16 mouse cellular contexts compared by ENCODE assay signal in genomic region chr5:77130310-77131020, GRCm38 (mm10). TPM values are rescaled to one million over a fixed set of nuclear protein-coding genes. Genes with fewer than 3 reads are reported as not detected.
DNase-seq lines count a peak whose midpoint lies in the region; ATAC-seq and TF ChIP-seq lines count a peak whose summit lies in the region.
"Had no signal": no experiment of that assay in that cellular context is flagged by ENCODE, and none has a peak within 500 bp of the region (broad histone marks: within the 10 kb centered on the region; RNA-seq: fewer than 3 reads in every experiment).

No protein-coding gene starts in this region.

- 37% methylated on average over 16 of the region's 16 CpGs for WGBS in lung, embryonic 15.5 days
- 14% methylated on average over 16 of the region's 16 CpGs for WGBS in heart, postnatal 0 days

- peaks cover 2% of the 10 kb centered on the region; the same call in 1 of the 2 replicates for H3K9me3 ChIP-seq in lung, embryonic 15.5 days
- peaks cover 6% of the 10 kb centered on the region for H3K9me3 ChIP-seq in heart, postnatal 0 days (replicated peaks; ENCODE audit: control insufficient read depth, low read length)

- H3K9ac ChIP-seq in lung, embryonic 15.5 days = no peak overlapping the region
- H3K9ac ChIP-seq in heart, postnatal 0 days (replicated peaks; ENCODE audit: low read depth, low read length) = no peak overlapping the region
- H3K9ac ChIP-seq: forebrain, embryonic 13.5 days; liver, embryonic 14.5 days had no signal

- DNase-seq in lung, postnatal 14 days = no peak
- DNase-seq in heart, adult 18-20 months = peak; percentile 74 to 83
- peak; percentile 92 for DNase-seq in heart, postnatal 0 days (ENCODE audit: low spot score)
- no peak for DNase-seq in right cerebral cortex, postnatal 25 days
- DNase-seq in left cerebral cortex, postnatal 10 days (ENCODE audit: extremely low spot score in 1 of 2, low spot score in 2 of 2) = no peak
- DNase-seq in spleen, postnatal 36 days (ENCODE audit: low spot score in 2 of 2) = no peak
- DNase-seq: adrenal gland, postnatal 25 days; cerebellum, postnatal 14 days; gastrocnemius, postnatal 36 days had no signal

- intact Hi-C loops in left cerebral cortex, postnatal 10 days (cut with DNase I) = no loop called here

- ATAC-seq in lung, embryonic 15.5 days (ENCODE audit: borderline replicate concordance, extremely low read depth, low FRiP score, low TSS enrichment) = peak; percentile 41; the same call in 1 of the 2 replicates
- peak; percentile 92 for ATAC-seq in heart, postnatal 0 days (ENCODE audit: insufficient read depth, low read depth)
- peak; percentile 17 for ATAC-seq in megakaryocyte-erythroid progenitor cell, adult 5-6 weeks (replicated peaks; ENCODE audit: low FRiP score, low TSS enrichment, poor library complexity, severe bottlenecking)
- ATAC-seq: forebrain, embryonic 13.5 days; hindbrain, postnatal 0 days had no signal

- TF ChIP-seq CTCF in heart, postnatal 0 days (IDR thresholded peaks at IDR 0.05; ENCODE audit: low read depth) = no peak

- no peaks in the 10 kb centered on the region for H3K36me3 ChIP-seq in lung, embryonic 15.5 days
- no peaks in the 10 kb centered on the region for H3K36me3 ChIP-seq in heart, postnatal 0 days (replicated peaks; ENCODE audit: control insufficient read depth, insufficient read depth, low read length)

- H3K4me3 ChIP-seq in lung, embryonic 15.5 days = no peak overlapping the region
- no peak overlapping the region for H3K4me3 ChIP-seq in heart, postnatal 0 days (ENCODE audit: low read depth, low read length)
- H3K4me3 ChIP-seq: forebrain, embryonic 13.5 days had no signal

- no peaks in the 10 kb centered on the region for H3K4me1 ChIP-seq in lung, embryonic 15.5 days
- H3K4me1 ChIP-seq in heart, postnatal 0 days (ENCODE audit: control insufficient read depth, insufficient read depth) = peaks cover 21% of the 10 kb centered on the region; the same call in 1 of the 2 replicates
- H3K4me1 ChIP-seq: forebrain, embryonic 13.5 days had no signal

- H3K27ac ChIP-seq in lung, embryonic 15.5 days = peak overlapping the region; percentile 80
- H3K27ac ChIP-seq in heart, postnatal 0 days (ENCODE audit: low read depth) = peak overlapping the region; percentile 95
- H3K27ac ChIP-seq: forebrain, embryonic 13.5 days; hindbrain, postnatal 0 days; liver, embryonic 14.5 days; stomach, postnatal 0 days had no signal

- TF ChIP-seq EP300 in heart, postnatal 0 days (IDR thresholded peaks at IDR 0.05; ENCODE audit: low read depth) = peak; percentile 96

- no peaks in the 10 kb centered on the region for H3K27me3 ChIP-seq in lung, embryonic 15.5 days
- H3K27me3 ChIP-seq in heart, postnatal 0 days (ENCODE audit: control insufficient read depth, insufficient read depth, low read length) = no peaks in the 10 kb centered on the region

- H3K4me2 ChIP-seq in lung, embryonic 15.5 days = no peak overlapping the region
- H3K4me2 ChIP-seq in heart, postnatal 0 days (ENCODE audit: low read depth, low read length) = peak overlapping the region; percentile 26
- H3K4me2 ChIP-seq: forebrain, embryonic 13.5 days; midbrain, embryonic 11.5 days had no signal

RNA-seq across cellular contexts. Expression of gene Hopx, which starts 15.5 kb away (rescaled TPM):
- polyA plus RNA-seq in lung, embryonic 15.5 days (2015; fragmentation: Nextera tagmentation; extraction: Ambion mirVana) = 6.4 and 7.9 TPM in 2 replicates
- total RNA-seq in heart, adult 18-20 months (2021) = 100 to 1,000 TPM; 417 to 443 TPM
- 510 and 558 TPM in 2 replicates for total RNA-seq in heart, postnatal 0 days (2014; rRNA removed; ENCODE audit: low replicate concordance)
- 41.0 and 42.6 TPM in 2 replicates for polyA plus RNA-seq in heart, postnatal 0 days (2015; fragmentation: Nextera tagmentation; extraction: Ambion mirVana)
- 1.9 and 4.7 TPM in 2 replicates for total RNA-seq in megakaryocyte-erythroid progenitor cell, adult 5-6 weeks (2014; fragmentation: Nextera tagmentation)
- total RNA-seq in megakaryocyte-erythroid progenitor cell, adult 5-6 weeks (2017) = 1.3 and 2.4 TPM in 2 replicates
- total RNA-seq in left cerebral cortex, postnatal 10 days (2021) = 10 to 100 TPM; 20.5 to 23.1 TPM

Comparison
In these comparisons a context has a peak if more than half of its experiments do, and no peak if none do; other contexts are left out.
1. ATAC-seq: peak in every context shown above with its lines; median percentile 92 in heart, postnatal 0 days; 41 in lung, embryonic 15.5 days; 17 in megakaryocyte-erythroid progenitor cell, adult 5-6 weeks.
2. DNase-seq: peak in heart, adult 18-20 months (2 of 2) and heart, postnatal 0 days (single experiment); none in lung, postnatal 14 days (single experiment), right cerebral cortex, postnatal 25 days (single experiment), left cerebral cortex, postnatal 10 days (0 of 2) and spleen, postnatal 36 days (0 of 2).
3. RNA of gene Hopx, which starts 15.5 kb away (total RNA-seq): 510 to 558 TPM in heart, postnatal 0 days and 417 to 443 TPM in heart, adult 18-20 months; 20.5 to 23.1 TPM in left cerebral cortex, postnatal 10 days and 1.3 to 4.7 TPM in megakaryocyte-erythroid progenitor cell, adult 5-6 weeks; every median in the first group is over 10 times any median in the second.